Mouse (Mus musculus): ENCODE measurements around the gene Ptgis.

DNA sequence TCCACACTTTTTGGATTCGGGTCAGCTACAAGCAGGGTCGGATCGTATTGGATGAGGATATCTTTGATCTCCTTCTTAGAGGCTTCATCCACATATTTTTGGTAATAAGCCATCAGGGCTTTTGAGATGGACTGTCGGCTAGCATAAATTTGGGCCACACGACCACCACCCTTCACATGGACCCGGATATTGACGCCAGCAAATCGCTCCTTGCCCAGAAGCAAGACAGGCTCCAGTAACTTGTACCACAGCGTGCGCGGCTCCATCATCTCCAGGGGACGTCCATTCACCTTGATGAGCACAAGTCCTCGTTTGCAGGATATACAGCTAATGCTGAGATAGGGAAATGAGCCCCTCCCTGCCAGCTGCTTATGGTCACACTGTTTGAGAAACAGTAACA is 41.1 kb upstream of the Ptgis start:
- TF ChIP-seq CTCF (IDR thresholded peaks at IDR 0.05; ENCODE audit: low read depth, low read length) (no peak), POLR2A (IDR thresholded peaks at IDR 0.05; ENCODE audit: extremely low read depth, insufficient read depth, low read length) (no peak)
